Mouse (Mus musculus) spleen, postnatal 0 days (tissue): Measurements from ENCODE around the gene Vmn1r235. TPM values are rescaled to one million over a fixed set of nuclear protein-coding genes. Genes with fewer than 3 reads are reported as not detected.

Experiments
- polyA plus RNA-seq: library from polyadenylated mRNA; unstranded; fragments of >200 nt; fragmentation: Nextera tagmentation; extraction: Ambion mirVana; gene quantifications from 2 replicates; pipeline ENCODE4 v1.2.1, GENCODE M21; 2015

Vmn1r235 gene
- not detected in 2 replicates for polyA plus RNA-seq

GRCm38 (mm10) chr17:21256111-21256510 lies at the start of gene Vmn1r235:
TSS of gene Vmn1r235 (plus strand) at chr17:21256411.

GRCm38 (mm10) chr17:21225787-21226186 lies 30.4 kb upstream of the Vmn1r235 start, which contains the start of gene Vmn1r234:
TSS of gene Vmn1r234 (plus strand) at chr17:21226087.

GRCm38 (mm10) chr17:21282642-21283041 lies 26.4 kb downstream of the Vmn1r235 start, which contains the start of gene Vmn1r236:
TSS of gene Vmn1r236 (plus strand) at chr17:21282942.

GRCm38 (mm10) chr17:21311565-21311964 lies 55.4 kb downstream of the Vmn1r235 start, which contains the start of gene Vmn1r237:
TSS of gene Vmn1r237 (plus strand) at chr17:21311865.

Other genes starting within 250 kb of the Vmn1r235 start
- gene Zfp160, start 247.5 kb upstream of the Vmn1r235 start, polyA plus RNA-seq = 8.2 and 9.2 TPM in 2 replicates
- not detected in 2 replicates for gene Vmn1r234, start 30.3 kb upstream of the Vmn1r235 start, polyA plus RNA-seq
- gene Vmn1r236, start 26.5 kb downstream of the Vmn1r235 start, polyA plus RNA-seq = not detected in 2 replicates
- not detected in 2 replicates for gene Vmn1r237, start 55.5 kb downstream of the Vmn1r235 start, polyA plus RNA-seq
- gene Zfp677, start 127.3 kb downstream of the Vmn1r235 start, polyA plus RNA-seq = 1.3 and 1.7 TPM in 2 replicates
- 3.1 TPM in 2 replicates for gene Zfp54, start 166.8 kb downstream of the Vmn1r235 start, polyA plus RNA-seq
- gene Zfp51, start 194.0 kb downstream of the Vmn1r235 start, polyA plus RNA-seq = 6.7 and 7.2 TPM in 2 replicates
- gene Zfp53, start 232.6 kb downstream of the Vmn1r235 start, polyA plus RNA-seq = 4.5 and 4.9 TPM in 2 replicates